Mouse (Mus musculus) brain, adult 2 months (tissue): ENCODE results near the gene Olfr414.

Experiments used
- DNase-seq: peaks from one replicate; pipeline ENCODE4 v3.0.0; 2011; ENCODE audit warnings: low read depth, low spot score

Gene Olfr414

GRCm38 (mm10) chr1:174423764-174424163 is at the start of gene Olfr414:
Gene Olfr414, plus strand, starts transcription at chr1:174424064.
- no peak for DNase-seq

GRCm38 (mm10) chr1:174390746-174391145 is 33.1 kb upstream of the Olfr414 start, which contains the start of gene Olfr248:
Gene Olfr248, plus strand, starts transcription at chr1:174391046.
- DNase-seq: no peak

DNA sequence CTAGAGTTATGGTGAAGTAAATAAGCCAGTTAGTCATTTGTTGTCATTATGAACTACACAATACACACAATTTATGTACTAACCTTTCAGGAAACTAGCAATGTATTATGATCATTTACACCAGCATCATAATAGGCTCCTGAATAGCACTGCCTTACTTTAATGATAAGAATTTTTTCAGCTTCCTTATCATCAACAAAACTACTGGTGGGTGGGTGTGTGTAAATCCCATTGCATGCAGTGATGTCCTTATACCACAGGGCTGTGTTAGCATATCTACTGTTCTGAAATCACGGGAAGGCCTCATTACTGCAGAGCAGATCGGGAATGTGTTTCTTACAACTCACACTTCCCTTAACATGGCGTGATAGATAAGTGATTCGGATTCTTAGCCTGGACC is 905 bp upstream of the Olfr414 start:
- no peak for DNase-seq

GRCm38 (mm10) chr1:174426180-174426986 is 2.5 kb downstream of the Olfr414 start:
- DNase-seq: no peak

- DNase-seq: no peak
Observed at GRCm38 (mm10) chr1:174427402-174427801, 3.5 kb downstream of the Olfr414 start.

DNA sequence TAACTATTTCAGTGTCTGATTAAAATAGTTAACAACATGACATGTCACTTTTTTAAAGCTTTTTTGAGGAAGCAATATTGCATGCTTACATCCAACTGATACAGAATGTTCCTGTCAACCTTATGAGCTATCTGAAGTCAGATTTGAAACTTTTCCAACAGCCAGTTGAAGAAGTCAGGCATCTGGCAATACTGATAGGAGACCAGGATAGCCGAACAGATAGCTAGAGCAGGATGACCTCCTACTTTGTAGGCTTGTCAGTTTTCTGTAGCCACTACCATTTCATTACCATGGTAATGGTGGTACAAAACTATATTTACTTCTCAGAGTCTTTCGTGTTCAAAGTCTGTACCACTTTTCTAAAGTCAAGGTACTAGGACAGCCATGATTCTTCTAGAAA is 4.5 kb downstream of the Olfr414 start:
- no peak for DNase-seq

- DNase-seq: no peak
Observed at GRCm38 (mm10) chr1:174434121-174434520, 10.3 kb downstream of the Olfr414 start.

DNA sequence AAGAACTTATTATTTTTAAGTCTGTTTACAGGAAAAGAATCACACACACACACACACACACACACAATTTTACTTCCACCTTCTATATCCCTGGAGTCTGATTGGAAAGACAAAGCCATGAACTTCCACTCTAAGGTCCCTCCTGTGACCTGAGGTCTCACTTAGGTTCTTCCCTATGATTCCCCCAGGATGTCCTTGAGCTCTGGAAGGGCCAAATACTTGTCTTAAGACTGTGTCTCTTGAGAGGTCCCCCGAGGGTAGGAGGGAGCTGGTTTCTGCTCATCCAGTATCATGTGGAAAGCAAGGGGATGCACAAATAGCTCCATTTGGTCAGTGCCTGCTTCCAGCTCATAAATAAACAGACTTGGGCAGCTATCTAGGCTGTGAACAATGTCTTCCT is 17.9 kb downstream of the Olfr414 start, which contains the start of gene Olfr220:
Olfr220 (plus strand) TSS at position 301 of the 400 bp plus-strand sequence.
- no peak for DNase-seq

- no peak for DNase-seq
Observed at GRCm38 (mm10) chr1:174455100-174455499, 31.2 kb downstream of the Olfr414 start.

GRCm38 (mm10) chr1:174465385-174465784 is 41.5 kb downstream of the Olfr414 start:
- no peak for DNase-seq

GRCm38 (mm10) chr1:174466240-174466639 is 42.4 kb downstream of the Olfr414 start:
- peak; percentile 45 for DNase-seq

- peak; percentile 85 for DNase-seq
Observed at GRCm38 (mm10) chr1:174469736-174470135, 45.9 kb downstream of the Olfr414 start.

- DNase-seq: peak; percentile 80
Observed at GRCm38 (mm10) chr1:174482567-174482966, 58.7 kb downstream of the Olfr414 start.
